Mouse (Mus musculus) erythroblast, adult 5-6 weeks (primary cell): Measurements from ENCODE around the gene Pan3. TPM values are rescaled to one million over a fixed set of nuclear protein-coding genes. Genes with fewer than 3 reads are reported as not detected.

Source experiments
- ATAC-seq: replicated peaks from 2 replicates; pipeline ENCODE4 v1.8.0; 2016; ENCODE audit warnings: moderate number of reproducible peaks, mild to moderate bottlenecking, moderate TSS enrichment, inconsistent platforms; ENCODE audit not compliant: poor library complexity, low FRiP score, severe bottlenecking
- total RNA-seq, 2 experiments: library from RNA; stranded (forward) in 1 of 2; stranded (reverse) in 1 of 2; fragments of 150-400 nt in 1 of 2; fragments of 200-764, 138-1000 nt in 1 of 2; gene quantifications; 2 replicates each; pipeline versions ENCODE4 v1.2.3 to v1.2.4; 2015 to 2017; ENCODE audit warnings: low replicate concordance in 2 of 2

Pan3 gene
- total RNA-seq, 2 experiments from 2014 or later: 228 to 263 TPM

DNA sequence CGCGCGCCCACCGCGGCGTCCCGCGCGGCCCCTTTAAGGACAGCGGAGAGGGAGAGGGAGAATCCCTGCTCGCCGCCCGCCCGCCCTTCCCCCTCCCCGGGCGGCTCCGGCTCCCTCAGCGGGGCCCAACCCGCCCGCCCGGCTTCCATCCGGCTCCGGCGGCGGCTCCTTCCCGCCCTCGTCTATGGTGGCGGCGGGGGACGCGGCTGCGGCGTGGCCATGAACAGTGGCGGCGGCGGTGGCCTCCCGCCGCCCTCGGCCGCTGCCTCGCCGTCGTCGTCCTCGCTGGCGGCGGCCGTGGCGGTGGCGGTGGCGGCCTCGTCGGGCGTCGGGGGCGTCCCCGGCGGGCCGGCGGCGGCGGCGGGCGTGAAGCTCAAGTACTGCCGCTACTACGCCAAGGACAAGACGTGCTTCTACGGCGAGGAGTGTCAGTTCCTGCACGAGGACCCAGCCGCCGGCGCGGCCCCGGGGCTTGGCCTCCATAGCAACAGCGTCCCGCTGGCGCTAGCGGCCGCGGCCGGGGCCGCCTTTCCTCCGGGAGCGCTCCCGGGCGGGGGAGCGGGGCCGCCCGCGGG is 487 bp downstream of the Pan3 start:
- ATAC-seq: peak; percentile 17; the same call in 1 of the 2 replicates

DNA sequence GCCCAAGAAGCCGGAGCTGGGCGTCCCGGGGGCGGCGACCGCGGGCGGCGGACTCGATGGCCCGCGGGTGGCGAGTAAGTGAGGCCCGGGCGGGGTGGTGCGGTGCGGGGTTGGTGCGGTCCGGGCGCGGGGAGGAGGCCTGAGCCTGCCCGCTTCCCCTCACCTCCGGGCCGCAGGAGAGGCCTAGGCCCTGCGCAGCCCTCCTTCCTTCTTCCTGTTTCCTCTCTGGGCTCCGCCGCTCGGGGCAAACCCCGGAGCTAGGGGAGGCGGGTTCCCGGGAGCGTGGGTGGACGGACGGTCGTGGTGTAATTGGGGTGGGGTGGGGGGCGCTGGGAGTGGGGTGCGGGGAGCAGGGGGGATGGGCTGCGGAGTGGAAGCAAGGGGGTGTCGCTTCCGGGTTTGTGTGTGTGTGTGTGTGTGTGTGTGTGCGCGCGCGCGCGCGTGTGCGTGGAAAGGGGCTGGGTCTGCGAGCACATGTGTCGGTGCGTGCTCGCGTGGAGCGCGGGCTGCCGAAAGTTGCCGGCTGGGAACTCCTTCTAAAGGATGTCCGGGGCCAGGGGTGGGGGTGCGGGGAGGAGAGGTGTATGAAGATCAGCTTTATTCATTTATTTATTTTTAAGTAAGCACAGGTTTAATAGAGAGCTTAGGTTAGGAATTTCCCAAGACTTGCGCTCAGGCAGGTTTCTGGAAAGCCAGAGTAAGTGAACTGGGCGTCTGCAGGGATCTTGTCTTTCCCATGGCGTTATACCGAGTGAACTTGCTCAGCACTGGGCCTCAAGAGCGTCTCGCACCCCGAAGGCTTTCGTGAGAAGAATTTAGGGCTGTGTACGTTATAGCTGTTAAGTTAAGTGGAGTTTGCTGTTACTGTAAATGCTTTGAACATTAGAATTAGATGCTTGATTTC is 1.2 kb downstream of the Pan3 start:
- no peak; the same call in 1 of the 2 replicates for ATAC-seq

DNA sequence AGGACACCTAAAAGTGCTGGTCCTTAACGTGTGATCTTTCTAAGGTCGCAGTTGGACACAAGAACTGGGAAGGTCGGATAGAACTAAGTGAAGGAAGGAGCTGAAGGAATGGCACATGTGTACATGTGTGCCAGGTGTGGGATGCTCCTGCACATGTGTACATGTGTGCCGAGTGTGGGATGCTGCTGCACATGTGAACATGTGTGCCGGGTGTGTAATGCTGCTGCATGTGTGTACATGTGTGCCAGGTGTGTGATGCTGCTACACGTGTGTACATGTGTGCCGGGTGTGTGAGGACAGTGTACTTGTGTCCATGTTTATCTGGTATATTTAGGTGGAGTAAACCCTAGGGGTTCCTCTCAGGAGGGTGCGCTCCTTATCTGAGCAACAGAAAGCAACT is 3.0 kb downstream of the Pan3 start:
- no peak for ATAC-seq

DNA sequence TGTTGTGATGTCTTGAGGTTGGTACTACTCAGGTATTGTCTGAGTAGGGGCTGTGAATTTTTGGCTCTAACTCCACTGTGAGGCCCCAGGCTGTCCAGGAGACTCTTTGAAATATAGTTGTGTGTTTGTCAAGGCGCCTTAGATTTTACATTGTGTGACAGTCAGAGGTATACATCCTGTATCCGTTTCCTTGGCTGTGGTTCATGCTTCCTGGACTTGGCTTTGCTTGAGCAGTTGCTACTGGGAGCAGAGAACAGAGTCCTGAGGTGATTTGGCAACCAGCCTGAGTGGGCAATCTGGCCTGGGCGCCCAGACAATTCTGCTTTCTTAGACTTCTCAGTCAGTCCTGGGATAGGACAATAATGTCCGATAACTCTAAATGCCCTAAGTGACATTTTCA is 5.3 kb downstream of the Pan3 start:
- no peak for ATAC-seq

DNA sequence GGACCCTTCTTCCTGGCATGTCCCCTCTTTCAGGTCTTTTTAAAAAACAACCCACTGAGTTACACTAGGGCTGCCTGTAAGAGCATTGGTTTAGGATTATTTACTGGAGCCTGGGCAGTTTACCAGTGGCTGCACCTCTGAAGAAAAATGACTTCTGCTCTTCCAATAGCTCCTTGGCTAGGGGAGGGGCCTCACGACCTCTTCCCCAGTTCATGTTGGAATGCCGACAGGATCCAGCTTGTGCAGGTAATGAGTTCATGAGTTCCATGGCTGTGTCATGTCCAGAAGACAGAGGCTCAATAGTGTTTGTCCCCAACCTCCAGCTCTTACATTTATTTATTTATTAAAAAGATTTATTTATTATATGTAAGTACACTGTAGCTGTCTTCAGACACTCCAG is 5.8 kb downstream of the Pan3 start:
- ATAC-seq: no peak

DNA sequence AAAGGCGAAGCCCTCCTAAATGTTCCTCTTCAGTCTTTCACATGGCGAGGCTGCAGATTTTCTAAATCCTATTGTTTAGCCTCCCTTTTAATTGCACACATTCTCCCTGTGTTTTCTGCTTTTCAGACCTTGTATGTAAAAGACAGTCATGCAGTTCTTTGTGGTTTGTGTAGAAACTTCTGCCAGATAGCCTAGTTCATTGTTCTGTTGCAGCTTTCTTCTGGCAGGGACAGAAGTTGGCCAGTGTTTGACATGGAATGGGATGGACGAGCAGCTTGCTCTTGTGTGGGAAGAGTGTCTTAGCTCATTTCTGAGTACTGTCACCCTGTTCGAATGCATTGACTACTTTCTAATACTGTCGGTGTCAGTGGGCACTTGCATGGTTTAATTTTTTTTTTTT is 6.5 kb downstream of the Pan3 start:
- ATAC-seq: no peak

DNA sequence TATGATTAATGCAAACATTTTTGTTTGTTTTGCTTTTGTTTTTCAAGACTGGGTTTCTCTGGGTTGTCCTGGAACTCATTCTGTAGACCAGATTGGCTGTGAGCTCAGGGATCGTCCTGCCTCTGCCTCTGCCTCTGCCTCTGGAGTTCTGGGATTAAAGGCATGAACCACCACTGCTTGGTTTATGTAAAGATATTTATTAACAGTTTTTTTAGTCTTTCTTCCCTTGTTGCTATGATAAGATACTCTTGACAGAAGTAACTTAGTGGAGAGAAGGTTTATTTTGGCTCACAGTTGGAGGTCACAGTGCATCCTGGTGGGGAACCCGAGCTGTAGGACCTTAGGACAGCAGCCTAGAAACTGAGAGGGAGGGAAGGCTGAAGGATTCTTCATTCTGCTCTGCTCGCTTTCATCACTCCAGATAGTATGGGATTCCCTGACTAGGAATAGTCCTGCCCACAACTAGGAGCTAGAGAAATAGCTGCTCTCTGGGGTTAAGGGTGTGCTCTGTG is 11.1 kb downstream of the Pan3 start:
- no peak for ATAC-seq

DNA sequence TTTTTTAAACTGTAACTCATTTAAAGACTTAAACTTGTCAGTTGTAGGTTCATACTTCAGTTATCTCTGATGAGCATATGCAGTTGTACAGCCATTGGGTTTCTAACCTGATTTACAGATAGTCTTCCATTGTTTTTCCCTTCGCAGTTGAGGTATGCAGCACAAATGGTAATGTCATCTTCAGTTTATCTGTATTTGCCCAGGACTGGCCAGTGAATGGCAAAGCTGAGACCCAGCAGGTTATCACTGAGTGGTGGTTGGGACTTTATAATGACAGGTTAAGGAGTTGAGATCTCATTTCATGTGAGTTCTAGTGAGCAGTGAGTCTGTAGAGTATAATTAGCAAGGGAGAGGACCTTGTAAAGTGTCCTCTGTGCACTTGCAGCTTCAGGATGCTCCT is 12.0 kb downstream of the Pan3 start:
- ATAC-seq: no peak

DNA sequence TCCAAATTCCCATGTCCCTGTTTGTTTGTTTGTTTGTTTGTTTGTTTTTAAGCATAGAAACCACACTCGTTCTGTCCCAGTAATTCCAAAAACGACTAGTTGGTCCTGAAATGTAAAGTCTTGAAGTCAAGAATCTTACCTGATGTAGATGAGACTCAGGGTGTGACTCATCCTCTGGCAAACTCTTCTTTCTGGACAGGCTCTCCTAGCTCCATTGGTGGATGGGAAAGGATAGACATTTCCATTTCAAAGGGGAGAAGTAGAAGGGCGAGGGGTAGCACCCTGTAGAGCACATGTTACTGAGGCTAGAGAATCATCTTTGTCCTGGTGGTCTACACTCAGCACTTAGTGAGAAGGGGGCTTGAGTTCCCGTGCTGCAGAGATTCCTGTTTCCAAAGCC is 12.8 kb downstream of the Pan3 start:
- ATAC-seq: no peak

DNA sequence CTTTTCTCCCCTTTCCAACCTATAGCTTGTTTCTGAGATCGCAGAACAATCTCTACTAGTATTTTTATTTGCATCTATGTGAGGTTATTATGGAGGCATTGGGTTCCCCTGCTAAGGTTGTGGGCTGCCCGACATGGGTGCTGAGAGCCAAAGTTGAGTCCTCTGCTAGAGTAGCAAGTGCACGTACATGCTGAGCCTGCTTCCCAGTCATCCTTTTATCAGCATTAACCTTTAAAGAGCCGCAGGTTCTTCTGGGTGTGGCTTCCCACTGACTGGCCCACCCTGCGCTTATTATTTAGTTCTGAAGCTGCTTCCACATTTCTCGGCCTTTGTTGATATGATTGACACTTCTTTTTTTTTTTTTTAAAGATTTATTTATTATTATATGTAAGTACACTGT is 14.3 kb downstream of the Pan3 start:
- peak; percentile 78 for ATAC-seq

DNA sequence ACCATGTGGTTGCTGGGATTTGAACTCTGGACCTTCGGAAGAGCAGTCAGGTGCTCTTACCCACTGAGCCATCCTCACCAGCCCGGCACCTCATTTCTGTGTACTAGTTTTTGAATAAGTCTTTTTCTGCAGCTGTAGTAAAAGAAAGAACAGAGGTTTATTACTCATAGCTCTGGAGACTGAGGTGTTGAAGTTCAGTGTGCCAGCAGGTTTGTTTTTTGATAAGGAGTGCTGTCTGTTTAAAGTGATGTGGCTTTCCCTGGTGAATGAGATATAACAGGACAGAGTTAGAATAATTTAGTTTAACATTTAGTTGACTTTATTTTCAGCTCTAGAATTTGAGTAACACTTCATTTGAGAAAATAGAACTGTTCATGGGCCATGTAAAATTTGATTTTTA is 14.8 kb downstream of the Pan3 start:
- no peak for ATAC-seq

DNA sequence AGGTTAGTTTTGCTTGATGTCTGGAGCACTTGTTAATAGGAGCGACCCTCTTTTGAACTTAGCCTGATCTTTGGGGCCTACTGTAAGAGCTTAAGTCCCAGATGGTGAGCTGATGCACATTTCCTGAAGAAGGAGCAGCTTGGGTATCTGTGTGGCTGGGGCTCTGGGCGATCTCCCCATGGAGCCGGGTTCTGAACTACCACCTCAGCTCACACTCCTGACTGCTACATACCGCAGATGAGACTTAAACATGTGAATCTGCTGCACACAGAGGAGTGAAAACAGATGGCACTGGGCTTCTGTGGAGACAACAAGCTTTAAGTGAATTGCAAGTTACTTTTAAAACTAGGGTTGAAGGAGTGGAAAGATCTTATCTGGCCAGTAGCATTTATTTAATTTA is 15.3 kb downstream of the Pan3 start:
- no peak for ATAC-seq

DNA sequence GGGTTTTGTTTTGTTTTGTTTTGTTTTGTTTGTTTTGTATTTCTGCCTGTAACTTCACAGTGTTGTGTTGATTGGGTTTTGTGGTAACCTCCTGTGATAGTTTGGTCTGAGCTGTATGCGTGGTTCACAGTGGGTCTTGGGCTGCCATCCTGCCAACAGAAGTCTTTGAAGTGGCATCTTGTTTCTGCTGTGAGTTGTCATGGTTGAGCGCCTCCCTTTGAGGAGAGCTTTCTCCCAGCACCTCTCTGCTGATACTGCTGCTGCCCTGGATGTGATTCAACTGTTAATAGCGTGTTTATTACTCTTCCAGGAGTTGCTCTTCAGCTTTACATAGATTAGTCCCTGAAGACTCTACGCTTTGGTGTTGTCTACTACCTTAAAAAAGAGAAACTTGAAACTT is 18.6 kb downstream of the Pan3 start:
- ATAC-seq: no peak

DNA sequence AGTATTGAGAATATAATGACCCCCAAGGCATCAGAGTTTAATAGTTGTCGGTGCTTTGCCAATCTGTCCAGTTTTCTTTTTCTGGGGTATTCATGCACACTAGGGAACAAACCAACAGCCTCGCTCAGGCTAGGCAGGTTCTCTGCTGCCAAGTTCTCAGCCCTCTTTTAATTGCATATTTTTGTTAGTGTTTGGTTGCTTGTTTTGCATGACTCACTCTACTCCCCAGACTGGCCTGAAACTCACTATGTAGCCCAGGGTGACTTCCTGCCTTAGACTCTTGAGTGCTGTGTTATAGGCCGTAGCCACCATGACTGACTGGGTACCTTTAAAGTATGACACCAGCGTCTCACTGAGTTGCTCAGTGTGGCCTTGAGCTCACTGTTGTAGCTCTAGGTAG is 19.0 kb downstream of the Pan3 start:
- ATAC-seq: no peak

DNA sequence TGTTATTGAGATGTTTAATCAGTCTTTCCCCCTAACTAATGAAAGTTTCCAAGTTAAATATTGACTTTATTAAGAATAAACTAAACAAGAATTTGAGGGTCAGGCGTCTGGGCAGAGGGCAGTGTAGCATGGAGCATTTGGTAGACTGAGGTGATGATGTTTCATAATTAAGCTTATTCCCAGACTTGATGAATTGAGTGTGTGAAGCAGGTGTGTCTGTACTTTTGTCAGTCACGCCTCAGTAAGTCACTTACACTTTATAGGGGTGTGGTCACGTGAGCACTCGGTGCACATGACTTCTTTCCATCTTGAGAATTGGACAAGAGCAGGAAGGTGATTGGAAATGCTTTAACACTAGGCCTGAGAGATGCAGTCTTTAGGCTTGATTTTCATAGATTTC is 26.5 kb downstream of the Pan3 start:
- no peak for ATAC-seq

DNA sequence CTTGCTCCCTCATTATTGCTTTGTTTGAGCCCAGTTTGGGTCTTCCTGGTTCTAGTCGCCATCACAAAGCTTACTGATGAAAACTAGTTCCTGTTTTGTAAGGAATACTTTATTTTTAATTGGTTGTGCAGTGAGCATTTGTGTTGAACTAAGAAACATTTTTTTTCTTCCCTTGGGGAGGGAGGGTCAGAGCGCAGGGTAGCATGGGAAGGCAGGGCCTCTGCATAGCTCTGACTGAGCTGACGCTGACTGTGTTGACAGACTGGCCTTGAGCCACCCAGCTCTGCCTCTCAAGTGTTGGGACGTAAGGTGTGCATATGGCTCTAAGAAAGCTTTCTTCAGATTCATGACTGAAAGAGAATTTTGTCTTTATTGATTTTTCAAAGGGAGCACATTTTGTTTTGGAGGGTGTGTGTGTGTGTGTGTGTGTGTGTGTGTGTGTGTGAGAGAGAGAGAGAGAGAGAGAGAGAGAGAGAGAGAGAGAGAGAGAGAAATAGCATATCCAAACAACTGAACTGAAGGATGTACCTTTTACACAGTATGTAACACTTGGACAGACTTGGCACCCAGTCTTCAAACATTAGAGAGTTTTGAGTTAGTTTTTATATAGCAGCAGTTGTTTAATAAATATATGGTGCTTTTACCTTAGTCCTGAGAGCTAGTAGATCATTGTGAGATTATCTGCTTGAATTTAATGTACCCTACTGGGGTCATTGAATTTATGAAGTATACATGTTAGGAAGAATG is 30.0 kb downstream of the Pan3 start:
- no peak for ATAC-seq

DNA sequence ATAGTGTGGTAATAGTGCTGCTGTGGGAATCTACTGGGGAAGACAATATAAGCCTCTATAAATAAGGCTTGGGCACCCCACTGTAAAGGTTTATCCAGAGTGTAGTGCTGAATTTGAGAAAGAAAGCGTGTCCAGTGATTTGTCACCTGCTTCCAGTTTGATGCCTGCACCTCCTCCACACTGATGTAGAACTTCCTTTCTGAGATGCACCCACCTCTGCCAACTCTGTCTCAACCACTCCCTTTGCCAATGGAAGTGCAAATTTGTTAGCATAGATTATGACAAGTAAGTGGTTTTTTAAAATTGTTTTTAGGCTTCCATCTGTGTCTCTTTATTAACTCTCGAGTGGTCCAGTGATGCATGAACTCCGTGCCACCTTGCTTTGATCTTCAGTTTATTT is 33.3 kb downstream of the Pan3 start:
- ATAC-seq: no peak

DNA sequence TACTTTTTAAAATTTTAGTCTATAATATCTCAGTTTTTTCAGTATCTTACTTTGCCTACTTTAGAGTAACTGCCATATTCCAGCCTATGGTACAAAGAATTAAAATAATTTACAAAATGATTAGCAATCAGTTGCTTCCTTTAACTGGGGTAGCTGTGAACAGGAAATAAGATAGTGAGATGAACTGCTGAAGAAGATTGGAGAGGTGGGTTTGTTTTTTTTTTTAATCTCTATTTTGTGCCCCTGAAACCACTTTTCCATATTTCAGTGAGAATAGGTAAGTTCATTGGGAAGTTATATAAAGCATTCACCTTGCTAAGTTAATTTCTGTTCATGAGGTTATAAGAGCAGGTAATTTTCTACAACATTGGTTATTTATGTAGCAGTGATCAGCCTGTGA is 36.4 kb downstream of the Pan3 start:
- ATAC-seq: no peak

DNA sequence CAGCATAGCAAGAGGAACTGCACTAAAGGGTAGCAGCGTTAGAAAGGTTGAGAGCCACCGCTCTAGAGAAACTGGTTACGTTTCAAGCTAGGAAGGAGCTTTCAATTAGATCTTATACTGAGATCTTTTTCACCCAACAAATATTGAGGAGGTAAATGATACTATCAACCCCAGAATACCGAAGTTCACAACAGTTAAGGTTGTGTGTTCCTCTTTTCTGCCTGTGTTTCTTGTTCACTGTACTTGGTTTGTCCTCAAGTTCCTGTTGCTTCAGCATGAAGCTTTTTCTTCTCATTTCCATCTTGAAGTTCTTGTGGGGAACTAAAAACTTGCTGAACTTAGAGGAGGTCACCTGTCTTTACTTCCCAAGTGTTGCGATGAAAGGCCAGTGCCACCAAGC is 41.2 kb downstream of the Pan3 start:
- no peak for ATAC-seq

DNA sequence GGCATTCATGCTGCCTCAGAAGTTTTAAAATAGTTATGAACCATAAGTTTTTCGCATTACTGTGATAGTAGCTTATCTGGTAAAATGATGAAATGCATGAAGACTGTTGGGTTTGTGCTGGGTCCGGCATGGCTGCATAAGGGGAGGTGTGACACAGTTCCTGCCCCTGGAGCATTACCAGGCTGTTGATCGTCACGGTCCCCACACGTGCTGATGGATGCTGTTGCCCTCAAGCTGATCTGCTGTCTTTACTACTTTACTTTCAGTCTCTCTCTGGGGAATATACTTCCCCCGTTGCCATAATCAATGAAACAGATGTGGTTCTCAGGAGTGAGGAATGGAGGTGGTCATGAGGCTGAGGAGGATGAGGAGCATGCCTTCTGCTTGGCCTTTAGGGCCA is 43.1 kb downstream of the Pan3 start:
- ATAC-seq: no peak

DNA sequence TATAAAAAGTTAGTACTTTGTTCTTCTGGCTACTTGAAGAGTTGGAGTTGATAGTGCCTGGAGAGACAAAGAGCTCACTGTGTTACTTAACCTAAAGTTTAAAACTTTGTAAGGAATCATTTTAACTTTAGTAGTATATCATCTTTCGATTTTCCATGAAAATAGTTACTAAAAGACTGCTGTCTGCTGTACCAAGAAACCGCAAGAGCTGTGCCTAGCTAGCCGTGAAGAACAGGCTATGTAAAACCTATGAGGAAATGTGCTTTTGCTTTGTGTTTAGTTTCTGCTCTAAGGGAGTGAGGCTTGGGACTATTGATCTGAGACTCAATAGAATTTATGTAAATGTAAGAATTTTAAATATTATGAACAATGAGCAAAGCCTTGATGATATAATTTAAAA is 43.9 kb downstream of the Pan3 start:
- no peak for ATAC-seq
